Mouse (Mus musculus): ENCODE measurements around the gene Neurl3. TPM values are rescaled to one million over a fixed set of nuclear protein-coding genes. Genes with fewer than 3 reads are reported as not detected.
A peak's percentile ranks its signal among the peaks of the same experiment; 100 is the strongest.

Gene Neurl3
- polyA plus RNA-seq, 1 experiment from 2014 or later, result 1.3 TPM

DNA sequence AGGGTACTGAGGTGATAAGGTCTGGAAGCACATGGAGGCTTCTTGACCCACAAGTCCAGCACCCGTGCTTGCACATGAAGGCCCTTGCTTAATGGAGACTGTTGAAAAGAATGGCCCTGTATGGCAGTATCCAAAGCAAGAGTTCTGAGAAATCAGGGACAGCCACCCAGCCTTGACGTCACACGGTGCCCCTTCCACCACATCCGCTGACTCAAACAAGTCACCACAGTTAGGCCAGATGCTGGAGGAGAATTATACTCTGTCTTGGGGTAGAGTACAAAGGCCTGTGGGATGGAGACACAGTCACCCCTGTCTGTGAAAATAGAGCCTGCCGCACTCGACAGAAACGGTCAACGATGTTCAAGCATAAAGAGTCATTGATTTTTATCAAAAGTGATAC is 19.0 kb upstream of the Neurl3 start:
- no peaks in the 10 kb centered on the region for H3K4me1 ChIP-seq (replicated peaks)
- no peak overlapping the region for H3K4me2 ChIP-seq
- peaks cover 14% of the 10 kb centered on the region; the same call in 1 of the 2 replicates for H3K27me3 ChIP-seq
- ATAC-seq (ENCODE audit: low FRiP score), result no peak
- 94% methylated on average over 8 of the region's 8 CpGs for WGBS
- H3K27ac ChIP-seq, result no peak overlapping the region
- H3K36me3 ChIP-seq, result no peaks in the 10 kb centered on the region
- H3K4me3 ChIP-seq, result no peak overlapping the region
- no peaks in the 10 kb centered on the region for H3K9me3 ChIP-seq
- H3K9ac ChIP-seq, result no peak overlapping the region

DNA sequence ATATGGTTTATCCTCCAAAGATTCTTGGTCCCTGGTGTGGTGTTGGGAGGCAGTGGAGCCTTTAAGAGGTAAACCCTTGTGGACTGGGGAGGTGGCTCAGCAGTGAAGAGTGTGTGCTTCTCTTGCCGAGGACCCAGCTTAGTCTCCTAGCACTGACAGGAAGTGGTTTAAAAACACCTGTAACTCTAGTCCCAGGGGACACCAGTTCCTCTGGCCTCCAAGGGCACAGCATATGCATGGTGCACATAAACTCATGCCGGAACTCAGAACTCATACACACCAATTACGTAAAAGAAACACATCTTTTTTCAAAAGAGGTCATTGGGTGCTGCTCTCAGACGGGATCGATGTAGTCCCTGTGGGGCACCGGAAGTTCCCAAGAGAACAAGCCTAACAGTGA is 7.4 kb upstream of the Neurl3 start:
- Histone ChIP-seq H3K4me2 (no peak overlapping the region), H3K9ac (no peak overlapping the region), H3K36me3 (no peaks in the 10 kb centered on the region), H3K4me3 (no peak overlapping the region), H3K4me1 (replicated peaks) (no peaks in the 10 kb centered on the region), H3K9me3 (no peaks in the 10 kb centered on the region), H3K27ac (no peak overlapping the region), H3K27me3 (no peaks in the 10 kb centered on the region)
- no peak for ATAC-seq (ENCODE audit: low FRiP score)
- WGBS, result 91% methylated on average over 6 of the region's 6 CpGs

DNA sequence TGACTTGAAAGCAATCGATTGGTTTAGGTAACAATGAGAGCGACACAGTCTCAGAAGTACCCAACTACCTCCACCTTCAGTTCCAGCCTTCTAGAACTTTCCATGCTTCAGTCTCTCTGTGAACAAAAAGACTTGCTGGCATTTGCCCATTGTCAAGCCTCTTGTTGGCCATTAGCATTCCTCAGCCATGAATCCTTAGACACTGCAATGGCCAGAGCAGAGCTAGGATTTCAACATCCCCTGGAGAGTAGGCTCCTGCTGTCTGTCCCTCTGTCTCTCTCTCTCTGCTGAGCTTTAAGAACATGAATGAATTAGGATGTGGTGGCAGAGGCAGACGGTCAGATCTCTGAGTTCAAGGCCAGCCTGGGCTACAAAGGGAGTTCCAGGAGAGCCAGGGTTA is 6.5 kb upstream of the Neurl3 start:
- 90% methylated on average over 3 of the region's 3 CpGs for WGBS
- no peak for ATAC-seq (ENCODE audit: low FRiP score)
- no peaks in the 10 kb centered on the region for H3K9me3 ChIP-seq

DNA sequence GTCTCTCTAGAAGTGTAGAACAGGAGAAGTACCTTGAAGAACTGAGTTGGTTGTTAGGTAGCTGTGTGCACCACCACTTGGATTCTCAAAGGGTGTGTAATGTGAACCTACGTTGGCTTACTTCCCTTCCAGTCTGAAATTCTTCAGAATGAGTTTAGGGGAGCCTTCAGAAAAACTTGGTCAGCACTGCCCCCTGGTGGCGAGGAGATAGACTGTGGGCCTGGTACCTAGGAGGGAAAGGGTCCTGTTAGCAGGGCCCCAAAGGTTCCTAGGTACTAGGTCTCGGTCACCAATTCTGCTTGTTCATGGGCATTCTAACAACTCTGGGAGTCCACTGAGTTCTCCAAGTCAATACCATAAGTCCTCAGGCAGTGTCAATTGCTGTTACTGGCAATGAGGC is 4.7 kb upstream of the Neurl3 start:
- WGBS, result 31% methylated on average over 3 of the region's 3 CpGs
- Histone ChIP-seq H3K36me3 (no peaks in the 10 kb centered on the region), H3K4me2 (no peak overlapping the region), H3K27me3 (no peaks in the 10 kb centered on the region), H3K9ac (no peak overlapping the region), H3K27ac (no peak overlapping the region), H3K4me1 (replicated peaks) (no peaks in the 10 kb centered on the region), H3K4me3 (no peak overlapping the region), H3K9me3 (no peaks in the 10 kb centered on the region)
- ATAC-seq (ENCODE audit: low FRiP score), result no peak

More for the DNA sequence above, 6.5 kb upstream of the Neurl3 start:
- Histone ChIP-seq H3K4me2 (no peak overlapping the region), H3K4me3 (no peak overlapping the region), H3K4me1 (replicated peaks) (no peaks in the 10 kb centered on the region), H3K27me3 (no peaks in the 10 kb centered on the region), H3K27ac (no peak overlapping the region), H3K9ac (no peak overlapping the region), H3K36me3 (no peaks in the 10 kb centered on the region)

DNA sequence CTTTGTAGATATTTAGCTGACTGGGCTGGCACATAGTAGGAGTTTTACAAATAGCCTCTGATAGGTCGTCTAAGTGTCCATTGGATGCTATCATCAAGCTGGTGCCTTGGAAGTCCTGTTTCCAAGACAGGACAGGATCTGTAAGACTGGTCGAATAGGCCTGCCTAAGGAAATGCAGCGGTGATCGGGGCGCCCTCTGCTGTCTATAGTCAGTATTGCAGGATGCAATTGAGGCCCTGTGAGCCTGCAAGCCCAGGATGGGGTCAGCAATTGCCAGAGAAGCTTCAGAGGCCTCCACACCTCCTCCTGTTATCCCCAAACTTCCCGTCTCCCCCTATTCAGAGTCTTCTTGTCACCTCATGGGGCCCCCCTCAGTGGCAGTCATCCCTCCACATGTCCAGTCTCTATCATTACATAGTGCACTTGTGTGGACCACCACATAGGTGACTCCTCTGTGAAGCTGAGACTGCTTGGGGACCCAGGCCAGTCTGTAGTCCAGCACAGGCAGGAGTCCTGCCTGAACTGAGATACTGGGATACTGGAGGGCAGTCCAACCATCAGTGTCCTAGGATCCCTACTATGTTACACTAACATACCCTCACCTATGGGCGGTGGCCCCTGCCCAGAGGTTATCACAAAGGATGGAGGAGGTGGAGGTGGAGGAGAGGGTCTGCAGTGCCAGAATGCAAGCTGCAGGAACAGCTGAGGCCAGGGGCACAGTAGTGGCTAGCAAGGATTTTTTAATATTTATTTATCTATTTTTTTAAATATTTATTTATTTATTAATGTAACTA is 3.0 kb upstream of the Neurl3 start:
- Histone ChIP-seq H3K4me1 (replicated peaks) (peaks cover 3% of the 10 kb centered on the region; the same call in 1 of the 2 replicates), H3K27me3 (no peaks in the 10 kb centered on the region), H3K4me2 (no peak overlapping the region), H3K4me3 (no peak overlapping the region), H3K9me3 (no peaks in the 10 kb centered on the region), H3K9ac (no peak overlapping the region), H3K27ac (no peak overlapping the region), H3K36me3 (no peaks in the 10 kb centered on the region)
- 21% methylated on average over 7 of the region's 7 CpGs for WGBS
- no peak; the same call in 1 of the 2 replicates for ATAC-seq (ENCODE audit: low FRiP score)

DNA sequence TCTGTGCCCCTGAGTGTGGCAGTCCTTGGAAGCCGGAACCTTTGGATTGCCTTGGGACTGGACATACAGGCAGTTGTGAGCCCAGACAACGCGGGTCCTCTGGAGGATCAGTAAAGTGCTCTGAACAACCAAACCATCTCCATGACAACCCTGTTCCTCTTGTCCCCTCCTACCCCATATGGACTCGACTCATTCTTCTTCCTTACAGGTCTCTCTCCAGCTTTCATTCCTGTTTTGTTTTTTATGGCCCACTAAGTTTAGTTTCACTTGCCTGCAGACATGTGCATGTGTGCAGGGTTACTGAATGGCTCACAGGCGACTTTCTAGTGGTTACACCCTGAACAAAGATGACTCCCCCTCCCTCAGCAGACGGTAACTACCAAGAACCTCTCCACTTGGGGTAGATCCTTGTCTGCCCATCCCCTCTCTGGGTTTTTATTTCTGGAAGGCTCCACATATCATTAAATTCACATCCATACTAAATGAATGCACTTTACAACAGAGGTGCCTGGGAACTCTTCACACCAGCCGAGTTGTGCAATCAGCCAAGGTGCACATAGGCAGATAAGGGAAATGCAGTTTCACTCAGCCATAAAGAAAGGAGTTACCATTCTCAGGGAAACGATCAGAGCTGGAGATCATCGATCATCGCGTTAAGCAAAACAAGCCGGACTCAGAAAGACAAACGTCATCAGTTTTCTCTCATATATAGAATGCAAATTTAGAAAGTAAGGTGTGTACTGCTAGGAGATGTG is 1.3 kb upstream of the Neurl3 start:
- ATAC-seq (ENCODE audit: low FRiP score), result no peak

DNA sequence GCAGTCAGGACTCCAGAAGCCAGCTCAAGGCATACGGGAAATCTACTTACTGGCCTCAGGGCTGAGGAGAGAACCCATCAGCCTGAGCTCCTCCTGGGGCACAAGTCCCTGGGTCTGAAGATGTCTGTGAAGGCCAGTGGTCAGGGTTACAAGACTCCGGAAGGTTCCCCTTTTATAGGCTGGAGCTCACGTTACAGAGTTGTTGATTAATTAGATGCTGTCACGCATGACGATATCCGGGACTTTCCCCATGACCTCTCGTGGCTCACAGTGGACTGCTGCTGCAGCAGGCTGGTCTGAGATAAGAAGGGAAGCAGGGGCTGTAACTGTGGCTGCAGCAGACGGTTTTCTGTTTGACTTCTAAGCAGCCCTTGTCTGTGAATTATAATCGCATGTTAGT is 1.2 kb downstream of the Neurl3 start:
- ATAC-seq (ENCODE audit: low FRiP score), result no peak
- Histone ChIP-seq H3K9me3 (no peaks in the 10 kb centered on the region), H3K4me3 (no peak overlapping the region), H3K36me3 (no peaks in the 10 kb centered on the region), H3K4me1 (replicated peaks) (peaks cover 15% of the 10 kb centered on the region), H3K27me3 (peaks cover 22% of the 10 kb centered on the region), H3K27ac (no peak overlapping the region), H3K9ac (peak overlapping the region; percentile 24; the same call in 1 of the 2 replicates), H3K4me2 (no peak overlapping the region)
- WGBS, result 35% methylated on average over 9 of the region's 9 CpGs

More for the DNA sequence above, 1.3 kb upstream of the Neurl3 start:
- Histone ChIP-seq H3K9me3 (no peaks in the 10 kb centered on the region), H3K27ac (no peak overlapping the region), H3K4me3 (no peak overlapping the region), H3K4me2 (no peak overlapping the region), H3K9ac (no peak overlapping the region), H3K36me3 (no peaks in the 10 kb centered on the region), H3K27me3 (peaks cover 3% of the 10 kb centered on the region; the same call in 1 of the 2 replicates), H3K4me1 (replicated peaks) (peaks cover 10% of the 10 kb centered on the region; the same call in 1 of the 2 replicates)
- WGBS, result 66% methylated on average over 13 of the region's 13 CpGs

DNA sequence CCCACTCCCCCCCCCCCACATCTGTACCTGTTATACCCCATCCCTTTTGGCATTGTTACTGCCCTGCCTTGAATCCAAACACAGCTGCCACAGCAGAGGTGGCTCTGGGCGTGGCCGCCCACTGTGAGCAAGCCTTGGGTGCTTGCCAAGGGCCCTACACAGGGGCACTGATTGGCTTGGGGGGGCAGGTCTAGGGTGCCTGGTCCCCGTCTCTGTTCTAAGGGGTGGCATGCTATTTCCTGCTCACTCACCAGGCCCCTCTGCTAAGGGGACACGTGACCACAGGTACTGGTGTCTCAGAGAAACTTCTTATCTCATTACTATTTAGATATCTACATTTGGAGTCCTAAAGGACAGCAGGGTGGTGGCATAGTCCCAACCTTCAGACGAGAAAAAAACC is 1.9 kb downstream of the Neurl3 start:
- no peak for ATAC-seq (ENCODE audit: low FRiP score)
- H3K9ac ChIP-seq, result no peak overlapping the region
- H3K4me1 ChIP-seq (replicated peaks), result peaks cover 15% of the 10 kb centered on the region
- no peaks in the 10 kb centered on the region for H3K36me3 ChIP-seq
- peaks cover 26% of the 10 kb centered on the region for H3K27me3 ChIP-seq
- H3K4me2 ChIP-seq, result no peak overlapping the region
- no peak overlapping the region for H3K4me3 ChIP-seq
- no peaks in the 10 kb centered on the region for H3K9me3 ChIP-seq
- WGBS, result 72% methylated on average over 5 of the region's 5 CpGs
- H3K27ac ChIP-seq, result no peak overlapping the region

DNA sequence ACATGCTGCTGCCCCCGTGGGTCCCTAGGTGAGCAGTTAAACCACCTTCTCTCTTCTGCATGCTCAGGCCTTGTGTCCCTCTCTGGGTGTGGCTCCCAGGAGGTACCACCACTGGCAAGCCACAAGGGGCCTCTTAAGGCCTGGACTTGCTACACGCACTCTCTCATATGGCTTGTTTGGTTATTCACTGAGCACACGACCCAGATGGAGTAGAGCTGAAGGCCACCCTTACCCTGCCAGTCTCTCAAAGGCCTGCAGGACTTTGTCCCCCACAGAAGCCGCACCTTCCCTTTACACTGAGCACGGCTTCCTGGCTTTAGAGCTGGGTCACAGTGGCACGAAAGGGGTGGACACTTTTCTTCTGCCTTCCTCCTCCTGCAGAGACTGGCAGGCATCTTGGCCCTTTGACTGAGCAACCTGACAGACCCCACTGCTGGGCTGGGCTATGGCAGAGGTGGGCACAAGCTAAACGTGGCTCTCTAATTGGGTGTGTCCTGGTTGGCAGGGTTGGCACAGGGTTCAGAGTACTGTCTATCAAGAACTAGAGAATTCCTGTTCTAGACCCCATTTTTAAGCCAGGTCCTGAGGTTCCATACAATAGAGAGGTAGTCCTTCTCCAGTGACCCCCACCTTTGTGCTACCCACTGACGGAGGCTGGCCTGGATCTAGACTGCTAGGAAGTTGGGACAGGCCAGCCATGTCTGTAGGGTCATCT is 2.8 kb downstream of the Neurl3 start:
- Histone ChIP-seq H3K27me3 (peaks cover 26% of the 10 kb centered on the region), H3K4me3 (no peak overlapping the region), H3K27ac (no peak overlapping the region), H3K4me1 (replicated peaks) (peaks cover 15% of the 10 kb centered on the region), H3K36me3 (no peaks in the 10 kb centered on the region), H3K9me3 (no peaks in the 10 kb centered on the region), H3K9ac (no peak overlapping the region), H3K4me2 (no peak overlapping the region)
- ATAC-seq (ENCODE audit: low FRiP score), result no peak
- 78% methylated on average over 8 of the region's 8 CpGs for WGBS

DNA sequence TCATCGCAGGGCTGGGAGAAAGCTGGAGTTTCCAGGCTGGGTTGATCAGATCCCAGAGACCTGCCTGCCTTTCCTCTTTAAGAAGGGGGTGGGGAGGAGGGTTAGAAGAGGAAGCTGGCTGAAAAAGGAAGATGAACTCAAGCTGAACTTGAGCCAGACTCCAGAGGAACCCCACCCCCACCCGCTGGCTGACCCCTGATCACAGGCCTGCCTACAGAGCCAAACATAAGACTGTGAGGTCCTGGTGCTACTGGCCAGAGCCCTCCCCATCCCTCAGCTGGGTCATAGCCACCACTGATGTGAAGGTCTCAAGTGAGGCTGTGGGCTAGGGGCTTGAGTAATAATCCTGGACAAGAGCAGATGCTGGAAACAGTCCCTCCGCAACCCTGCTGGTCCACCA is 3.8 kb downstream of the Neurl3 start:
- Histone ChIP-seq H3K27ac (no peak overlapping the region), H3K9me3 (no peaks in the 10 kb centered on the region), H3K27me3 (peaks cover 26% of the 10 kb centered on the region), H3K36me3 (no peaks in the 10 kb centered on the region), H3K4me2 (no peak overlapping the region), H3K9ac (no peak overlapping the region), H3K4me3 (no peak overlapping the region), H3K4me1 (replicated peaks) (peaks cover 15% of the 10 kb centered on the region)
- WGBS, result 55% methylated on average over 3 of the region's 3 CpGs
- ATAC-seq (ENCODE audit: low FRiP score), result no peak

DNA sequence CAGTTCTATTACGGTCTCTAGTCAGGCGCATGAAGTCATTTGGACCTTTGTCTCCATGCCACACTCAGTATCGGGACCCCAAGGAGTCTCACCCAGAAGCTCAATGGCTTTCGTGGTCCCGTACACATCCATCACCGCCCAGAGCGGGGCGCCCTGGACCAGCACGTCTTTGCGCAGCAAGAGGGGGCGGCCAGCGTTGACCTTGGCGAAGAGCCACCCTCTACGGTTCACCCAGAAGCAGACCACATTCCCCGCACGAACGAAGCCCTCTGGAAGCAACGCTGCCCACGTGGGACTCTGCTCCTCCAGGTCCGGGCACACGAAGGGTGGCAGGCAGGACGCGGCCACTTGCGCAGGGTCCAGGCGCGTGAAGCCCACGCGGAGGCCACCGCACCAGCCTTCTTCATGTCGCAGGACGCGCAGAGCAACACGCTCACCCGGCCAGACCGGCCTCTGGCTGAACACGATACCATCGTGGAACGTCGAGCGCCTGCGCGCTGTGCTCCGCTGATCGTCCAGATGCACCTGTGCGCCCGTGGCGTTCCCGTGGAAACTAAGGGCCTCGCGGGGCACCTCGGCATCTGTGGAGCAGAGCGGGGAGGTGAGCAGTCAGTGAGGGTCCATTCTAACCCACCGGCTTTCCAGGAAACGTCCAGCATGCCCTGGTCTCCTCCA is 5.2 kb downstream of the Neurl3 start:
- Histone ChIP-seq H3K4me2 (peak overlapping the region; percentile 43), H3K27me3 (peaks cover 26% of the 10 kb centered on the region), H3K9me3 (no peaks in the 10 kb centered on the region), H3K9ac (peak overlapping the region; percentile 40), H3K4me3 (peak overlapping the region; percentile 24), H3K36me3 (no peaks in the 10 kb centered on the region), H3K27ac (no peak overlapping the region), H3K4me1 (replicated peaks) (peaks cover 15% of the 10 kb centered on the region)
- 46% methylated on average over 54 of the region's 54 CpGs for WGBS
- 0 out of 2 replicates have a peak, but pooled peaks have one; percentile 52 for ATAC-seq (ENCODE audit: low FRiP score)

DNA sequence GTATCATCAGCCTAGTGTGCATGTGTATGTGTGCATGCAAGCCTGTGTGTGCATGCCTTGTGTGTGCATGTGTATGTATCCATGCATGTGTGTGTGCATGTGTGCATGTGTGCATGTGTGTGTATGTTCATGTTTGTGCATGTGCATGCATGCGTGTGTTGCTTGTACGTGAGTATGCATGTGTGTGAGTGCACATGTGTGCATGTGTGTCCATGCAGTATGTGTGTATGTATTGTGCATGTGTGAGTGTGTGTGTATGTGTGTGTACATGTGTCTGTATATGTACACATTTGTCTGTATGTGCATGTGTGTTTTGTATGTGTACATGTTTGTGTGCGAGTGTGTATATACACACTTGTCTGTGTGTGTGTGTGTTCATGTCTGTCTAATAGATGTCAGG is 6.9 kb downstream of the Neurl3 start:
- Histone ChIP-seq H3K27me3 (peaks cover 26% of the 10 kb centered on the region), H3K4me3 (no peak overlapping the region), H3K4me2 (no peak overlapping the region), H3K9me3 (no peaks in the 10 kb centered on the region), H3K9ac (no peak overlapping the region), H3K4me1 (replicated peaks) (peaks cover 11% of the 10 kb centered on the region), H3K27ac (no peak overlapping the region), H3K36me3 (no peaks in the 10 kb centered on the region)
- WGBS, result 96% methylated on average over 3 of the region's 3 CpGs
- no peak for ATAC-seq (ENCODE audit: low FRiP score)

Measured in hindbrain, embryonic 13.5 days (tissue).